Mouse (Mus musculus) limb, embryonic 13.5 days (tissue): Measurements from ENCODE around the gene Kcp. TPM values are rescaled to one million over a fixed set of nuclear protein-coding genes. Genes with fewer than 3 reads are reported as not detected.
A peak's percentile ranks its signal among the peaks of the same experiment; 100 is the strongest.

ENCODE experiments used
- ATAC-seq: fragments of 200-750 bp; cut with Nextera tagmentation; 2 replicates; pipeline ENCODE4 v1.8.0; 2017; ENCODE audit warnings: low read depth, moderate number of reproducible peaks, moderate TSS enrichment; ENCODE audit not compliant: low FRiP score
- H3K27ac ChIP-seq: fragments of 300-500 bp; sonication (generic); 2 replicates; pipeline ENCODE4 v1.5.1; 2015; ENCODE audit warnings: inconsistent platforms, mild to moderate bottlenecking, moderate library complexity
- H3K27me3 ChIP-seq: fragments of 300-500 bp; sonication (generic); 2 replicates; pipeline ENCODE4 v1.6.1; 2015; ENCODE audit warnings: mild to moderate bottlenecking, inconsistent platforms
- H3K36me3 ChIP-seq: fragments of 300-500 bp; sonication (generic); 2 replicates; pipeline ENCODE4 v1.6.1; 2015; ENCODE audit warnings: inconsistent platforms, mild to moderate bottlenecking, moderate library complexity
- H3K4me1 ChIP-seq: fragments of 300-500 bp; sonication (generic); 2 replicates; pipeline ENCODE4 v1.6.1; 2015; ENCODE audit warnings: inconsistent platforms
- H3K4me2 ChIP-seq: fragments of 300-500 bp; sonication (generic); replicated peaks from 2 replicates; pipeline ENCODE4 v1.6.1; 2015; ENCODE audit warnings: inconsistent platforms, mild to moderate bottlenecking, moderate library complexity
- H3K4me3 ChIP-seq: fragments of 300-500 bp; sonication (generic); 2 replicates; pipeline ENCODE4 v1.5.1; 2015; ENCODE audit warnings: moderate library complexity, mild to moderate bottlenecking, inconsistent platforms
- H3K9ac ChIP-seq: fragments of 300-500 bp; sonication (generic); 2 replicates; pipeline ENCODE4 v1.6.1; 2015; ENCODE audit warnings: mild to moderate bottlenecking, inconsistent platforms
- H3K9me3 ChIP-seq: fragments of 300-500 bp; sonication (generic); 2 replicates; pipeline ENCODE4 v1.6.1; 2016; ENCODE audit warnings: inconsistent platforms
- WGBS: fragments of 180-500 bp; shearing (Covaris S2); methylation state at CpG from one replicate; pipeline ENCODE4 v1.1.7; 2015; 5-methylcytosine and 5-hydroxymethylcytosine counted together
- polyA plus RNA-seq: library from polyadenylated mRNA; unstranded; fragments of >200 nt; fragmentation: Nextera tagmentation; extraction: Ambion mirVana; gene quantifications from 2 replicates; pipeline ENCODE4 v1.2.1, GENCODE M21; 2015

Kcp gene
- polyA plus RNA-seq, 1 experiment from 2014 or later, result 37.8 TPM

DNA sequence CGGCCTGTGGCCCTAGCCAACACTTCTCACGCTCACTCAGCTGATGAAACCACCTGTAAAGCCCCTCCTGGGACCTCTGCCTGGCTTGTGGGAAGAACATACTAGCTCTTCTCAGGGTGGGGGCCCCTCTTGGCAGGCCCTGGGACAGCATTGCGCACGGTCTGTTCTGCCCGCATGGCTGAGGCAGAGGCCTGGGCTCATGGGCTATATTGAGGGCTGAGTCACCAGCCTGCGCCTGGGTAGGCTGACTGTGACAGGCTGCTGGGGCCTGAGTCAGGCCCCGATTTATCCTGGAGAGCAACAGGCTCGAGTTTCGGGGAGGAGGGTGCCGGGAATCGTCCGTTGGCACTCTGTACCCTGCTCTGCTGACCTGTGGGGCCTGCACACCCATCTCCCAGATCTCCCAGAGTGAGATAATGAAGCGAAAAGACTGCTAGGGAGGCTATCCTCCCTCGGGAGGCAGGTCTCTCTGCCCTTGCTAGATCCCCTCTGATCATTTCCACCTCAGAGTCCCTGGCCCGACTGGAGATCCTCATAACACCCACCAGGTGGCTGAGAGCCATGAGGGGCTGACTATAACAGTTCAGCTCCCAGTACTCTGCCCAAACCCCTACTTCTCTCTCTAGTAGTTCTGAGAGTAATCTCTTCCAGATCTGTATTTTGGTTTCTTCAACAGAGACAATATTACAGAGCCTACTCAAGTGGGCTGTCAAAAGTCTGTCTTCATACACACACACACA lies 76.9 kb downstream of the Kcp start:
- Histone ChIP-seq H3K4me3 (no peak overlapping the region), H3K9ac (0 out of 2 replicates have a peak overlapping the region, but pooled peaks have one; percentile 20), H3K9me3 (no peaks in the 10 kb centered on the region), H3K27ac (0 out of 2 replicates have a peak overlapping the region, but pooled peaks have one; percentile 33), H3K4me2 (no peak overlapping the region), H3K36me3 (peaks cover 7% of the 10 kb centered on the region; the same call in 1 of the 2 replicates), H3K27me3 (peaks cover 36% of the 10 kb centered on the region), H3K4me1 (peaks cover 47% of the 10 kb centered on the region)
- WGBS, result 38% methylated on average over 15 of the region's 15 CpGs
- ATAC-seq, result no peak

DNA sequence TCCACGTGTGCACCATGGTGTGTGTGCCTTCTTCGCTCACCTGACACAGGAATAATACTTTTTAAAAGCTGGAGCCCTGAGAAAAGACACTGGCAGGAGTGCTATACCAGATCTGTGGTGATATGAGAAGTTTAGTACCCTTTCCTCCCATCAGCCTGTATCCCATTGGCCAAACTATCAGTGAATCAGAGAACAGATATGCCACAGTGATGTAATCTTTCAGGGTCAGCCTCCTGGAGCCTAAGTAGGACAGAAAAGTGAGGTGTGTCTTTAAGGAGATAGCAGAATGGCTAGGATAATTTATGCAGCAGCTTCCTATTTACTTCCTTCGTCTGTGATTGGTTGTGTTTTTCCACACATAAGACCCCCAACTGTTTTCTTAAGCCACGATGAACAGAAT lies 79.6 kb downstream of the Kcp start:
- H3K4me1 ChIP-seq, result peaks cover 23% of the 10 kb centered on the region
- H3K27ac ChIP-seq, result no peak overlapping the region
- 64% methylated on average over 4 of the region's 4 CpGs for WGBS
- no peak overlapping the region for H3K9ac ChIP-seq
- no peak overlapping the region for H3K4me3 ChIP-seq
- no peak for ATAC-seq
- H3K9me3 ChIP-seq, result no peaks in the 10 kb centered on the region
- H3K4me2 ChIP-seq, result no peak overlapping the region
- peaks cover 18% of the 10 kb centered on the region for H3K36me3 ChIP-seq
- peaks cover 18% of the 10 kb centered on the region for H3K27me3 ChIP-seq

DNA sequence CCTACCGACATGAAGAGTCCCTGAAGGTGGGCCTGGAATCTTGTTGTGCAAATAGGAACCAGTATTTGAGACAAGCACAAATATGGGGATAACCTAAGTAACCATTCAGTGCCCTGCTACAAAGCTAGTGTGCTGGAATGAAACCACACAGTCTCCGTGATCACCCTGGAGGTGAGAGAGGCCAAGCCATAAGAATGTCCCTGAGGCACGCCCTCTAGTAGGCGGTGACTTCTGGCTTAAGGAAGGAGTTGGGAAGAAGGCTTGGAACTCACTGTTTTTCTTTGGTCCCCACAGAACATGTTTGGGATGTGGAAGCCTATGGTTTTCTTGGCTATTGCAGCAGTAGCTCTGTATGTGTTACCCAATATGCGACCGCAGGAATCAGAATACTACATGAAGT lies 81.4 kb downstream of the Kcp start:
- peaks cover 8% of the 10 kb centered on the region for H3K4me1 ChIP-seq
- no peak overlapping the region for H3K27ac ChIP-seq
- ATAC-seq, result no peak
- H3K4me2 ChIP-seq, result no peak overlapping the region
- H3K27me3 ChIP-seq, result 0 out of 2 replicates have a peak, but pooled peaks cover 1% of the 10 kb centered on the region
- H3K36me3 ChIP-seq, result peaks cover 18% of the 10 kb centered on the region
- 67% methylated on average over 6 of the region's 6 CpGs for WGBS
- no peak overlapping the region for H3K4me3 ChIP-seq
- H3K9ac ChIP-seq, result no peak overlapping the region
- no peaks in the 10 kb centered on the region for H3K9me3 ChIP-seq

DNA sequence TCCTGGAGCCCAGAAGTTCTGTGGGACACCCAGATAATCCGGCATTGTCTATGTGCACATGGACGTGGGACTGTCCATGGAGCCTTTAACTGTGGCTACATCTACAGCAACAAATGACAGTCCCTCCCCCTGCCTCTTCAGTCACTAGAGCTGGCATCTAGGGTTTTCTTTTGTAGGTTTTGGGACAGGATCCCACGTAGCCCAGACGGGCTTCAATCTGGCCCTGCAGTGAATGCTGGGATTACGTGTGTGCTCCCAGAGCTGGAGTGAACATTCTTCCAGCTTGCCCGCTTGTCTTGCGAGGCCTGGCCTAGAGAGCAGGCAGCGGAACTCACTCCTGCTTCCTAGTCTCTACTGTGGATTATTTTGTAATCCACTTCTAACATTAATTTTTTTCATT lies 82.6 kb downstream of the Kcp start:
- Histone ChIP-seq H3K4me3 (no peak overlapping the region), H3K9ac (no peak overlapping the region), H3K36me3 (peaks cover 23% of the 10 kb centered on the region), H3K27ac (no peak overlapping the region), H3K4me2 (no peak overlapping the region), H3K27me3 (no peaks in the 10 kb centered on the region), H3K4me1 (no peaks in the 10 kb centered on the region), H3K9me3 (no peaks in the 10 kb centered on the region)
- no peak for ATAC-seq
- WGBS, result 84% methylated on average over 8 of the region's 8 CpGs

Other genes with a start within 250 kb of the Kcp start
- 51.8 and 53.3 TPM in 2 replicates for gene Hilpda, start 235.5 kb downstream of the Kcp start, polyA plus RNA-seq
- gene Fam71f2, start 228.4 kb downstream of the Kcp start, polyA plus RNA-seq, result 0.38 and 0.99 TPM in 2 replicates
- 0.14 and 0.20 TPM in 2 replicates for gene Fam71f1, start 188.8 kb downstream of the Kcp start, polyA plus RNA-seq
- 436 and 476 TPM in 2 replicates for gene Calu, start 159.9 kb downstream of the Kcp start, polyA plus RNA-seq
- gene Opn1sw, start 119.5 kb downstream of the Kcp start, polyA plus RNA-seq, result 0.56 and 1.2 TPM in 2 replicates
- 28.2 and 31.6 TPM in 2 replicates for gene Ccdc136, start 111.6 kb downstream of the Kcp start, polyA plus RNA-seq
- 17.4 and 21.7 TPM in 2 replicates for gene Flnc, start 74.7 kb downstream of the Kcp start, polyA plus RNA-seq
- gene Atp6v1f, start 40.2 kb downstream of the Kcp start, polyA plus RNA-seq, result 222 and 234 TPM in 2 replicates
- 0.50 TPM in 1 of 2 replicates, not detected in the other for gene Atp6v1fnb, start 36.5 kb downstream of the Kcp start, polyA plus RNA-seq
- 2.7 and 3.6 TPM in 2 replicates for gene Irf5, start 18.7 kb upstream of the Kcp start, polyA plus RNA-seq
- 97.3 and 98.8 TPM in 2 replicates for gene Tnpo3, start 101.9 kb upstream of the Kcp start, polyA plus RNA-seq
- 4.6 and 5.1 TPM in 2 replicates for gene Tspan33, start 186.3 kb upstream of the Kcp start, polyA plus RNA-seq
- gene Smo, start 227.6 kb upstream of the Kcp start, polyA plus RNA-seq, result 55.4 and 58.5 TPM in 2 replicates